Mouse (Mus musculus): ENCODE data around the gene Aldh1a3. TPM values are rescaled to one million over a fixed set of nuclear protein-coding genes. Genes with fewer than 3 reads are reported as not detected.

Aldh1a3 gene
- polyA plus RNA-seq, 1 experiment from 2014 or later: 2.5 TPM

DNA sequence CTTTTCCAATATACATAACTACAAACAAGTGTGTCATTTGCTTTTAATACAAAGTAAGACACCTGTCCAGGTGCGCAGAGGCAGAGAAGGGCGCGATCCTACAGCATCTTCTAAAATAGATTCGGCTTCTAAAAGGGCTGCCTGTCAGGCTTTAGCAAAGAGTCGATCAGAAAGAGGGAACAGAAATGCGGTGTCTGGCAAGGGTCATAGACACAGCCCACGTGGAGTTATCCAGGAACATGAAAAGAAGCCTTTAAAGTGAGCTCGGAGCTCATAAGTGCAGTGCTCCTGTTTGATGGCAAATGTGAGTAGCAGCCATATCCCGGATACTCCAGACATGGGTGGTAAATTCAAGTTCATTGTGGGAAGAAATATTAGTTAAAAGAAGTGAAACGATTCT, 78.7 kb downstream of the Aldh1a3 start:
- Histone ChIP-seq H3K4me2 (replicated peaks) (no peak overlapping the region), H3K9me3 (ENCODE audit: control insufficient read depth, low read length) (no peaks in the 10 kb centered on the region), H3K9ac (no peak overlapping the region), H3K27me3 (ENCODE audit: control insufficient read depth, insufficient read depth, low read length) (no peaks in the 10 kb centered on the region), H3K27ac (no peak overlapping the region), H3K4me3 (replicated peaks; ENCODE audit: low read length) (no peak overlapping the region), H3K36me3 (replicated peaks; ENCODE audit: control insufficient read depth, insufficient read depth) (no peaks in the 10 kb centered on the region), H3K4me1 (replicated peaks; ENCODE audit: control insufficient read depth, insufficient read depth, low read length) (peaks cover 9% of the 10 kb centered on the region)
- 91% methylated on average over 10 of the region's 10 CpGs for WGBS
- DNase-seq (ENCODE audit: low spot score) (no peak), ATAC-seq (ENCODE audit: low FRiP score) (no peak)

DNA sequence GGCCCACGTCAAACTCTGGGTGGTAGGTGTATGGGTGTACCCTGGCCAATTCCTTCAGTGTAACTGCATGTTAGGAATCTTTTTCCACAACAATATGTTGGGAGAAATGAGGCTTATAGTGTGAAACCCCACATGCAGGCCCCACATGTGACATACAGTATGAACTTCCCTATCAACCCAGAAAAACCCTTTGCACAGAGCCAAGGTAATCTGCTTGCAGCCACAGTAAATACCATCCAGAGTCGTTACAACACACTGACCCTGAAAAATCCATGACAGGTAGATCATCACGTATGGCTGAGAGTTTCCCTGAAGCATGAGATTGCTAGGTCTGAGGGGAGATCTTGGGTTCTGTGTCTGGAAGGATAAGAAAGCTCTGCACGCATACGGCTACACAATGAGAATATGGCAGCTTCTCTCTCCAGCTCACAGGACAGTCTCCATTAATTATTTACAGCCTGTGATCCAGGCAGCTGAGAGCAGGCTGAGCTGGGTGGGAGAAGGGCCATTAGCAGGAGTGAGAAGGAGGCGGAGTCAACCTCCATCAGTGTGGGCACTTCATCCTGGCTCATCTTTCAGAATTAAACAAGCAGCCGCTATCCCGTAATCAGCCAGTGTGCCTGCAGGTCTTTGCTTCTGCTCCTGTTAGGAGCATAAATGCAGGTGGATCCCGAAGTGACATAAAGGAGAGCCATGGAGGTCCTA, 80.2 kb downstream of the Aldh1a3 start:
- WGBS: 38% methylated on average over 9 of the region's 9 CpGs
- no peaks in the 10 kb centered on the region for H3K9me3 ChIP-seq (ENCODE audit: control insufficient read depth, low read length)
- no peaks in the 10 kb centered on the region for H3K36me3 ChIP-seq (replicated peaks; ENCODE audit: control insufficient read depth, insufficient read depth)
- peak overlapping the region; percentile 28 for H3K4me2 ChIP-seq (replicated peaks)
- DNase-seq (ENCODE audit: low spot score) (no peak), ATAC-seq (ENCODE audit: low FRiP score) (peak; percentile 86; the same call in 1 of the 2 replicates)
- no peaks in the 10 kb centered on the region for H3K27me3 ChIP-seq (ENCODE audit: control insufficient read depth, insufficient read depth, low read length)
- H3K27ac ChIP-seq: peak overlapping the region; percentile 72
- peaks cover 9% of the 10 kb centered on the region for H3K4me1 ChIP-seq (replicated peaks; ENCODE audit: control insufficient read depth, insufficient read depth, low read length)
- peak overlapping the region; percentile 28 for H3K9ac ChIP-seq
- H3K4me3 ChIP-seq (replicated peaks; ENCODE audit: low read length): no peak overlapping the region

DNA sequence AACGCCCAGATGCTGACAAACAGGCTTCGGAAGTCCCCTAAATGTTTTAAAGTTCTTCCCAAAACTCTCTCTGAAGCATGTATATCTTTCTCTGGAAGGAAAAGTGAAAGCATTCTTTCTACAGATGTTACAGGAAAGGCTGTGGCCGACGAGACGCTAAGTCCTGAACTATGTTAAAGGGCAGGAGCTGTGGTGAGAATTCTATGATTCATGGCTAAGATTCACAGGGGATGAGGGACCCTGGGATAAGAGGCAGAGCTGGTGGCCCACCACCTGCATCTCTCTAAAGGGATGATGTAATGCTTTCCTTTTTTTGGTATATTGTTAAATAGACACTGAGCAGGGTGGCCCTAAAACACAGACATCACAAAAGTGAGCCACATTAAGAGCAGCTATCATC, 84.0 kb downstream of the Aldh1a3 start:
- H3K4me1 ChIP-seq (replicated peaks; ENCODE audit: control insufficient read depth, insufficient read depth, low read length): peaks cover 12% of the 10 kb centered on the region

DNA sequence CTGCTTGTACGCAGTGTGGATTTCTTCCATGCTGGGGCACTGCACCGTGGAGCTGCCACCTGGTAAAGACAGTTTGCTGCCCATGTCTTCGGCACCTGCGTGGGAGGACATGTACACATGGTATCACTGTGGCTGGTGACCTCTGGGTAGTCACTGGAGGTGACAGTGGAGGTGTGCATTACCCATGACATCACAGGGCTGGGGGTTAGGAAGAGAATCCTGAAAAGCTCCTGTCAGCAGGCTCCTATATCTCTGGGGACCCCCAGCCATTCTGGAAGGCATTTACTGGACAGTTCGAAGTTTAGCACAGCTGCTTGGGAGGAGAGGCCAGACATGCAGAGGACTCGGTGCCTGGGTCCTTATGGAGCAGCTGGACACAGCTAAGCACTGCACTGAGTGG, 84.5 kb downstream of the Aldh1a3 start:
- Histone ChIP-seq H3K4me2 (replicated peaks) (no peak overlapping the region), H3K9ac (no peak overlapping the region), H3K4me1 (replicated peaks; ENCODE audit: control insufficient read depth, insufficient read depth, low read length) (peaks cover 12% of the 10 kb centered on the region), H3K4me3 (replicated peaks; ENCODE audit: low read length) (no peak overlapping the region), H3K9me3 (ENCODE audit: control insufficient read depth, low read length) (no peaks in the 10 kb centered on the region), H3K27me3 (ENCODE audit: control insufficient read depth, insufficient read depth, low read length) (no peaks in the 10 kb centered on the region), H3K27ac (no peak overlapping the region), H3K36me3 (replicated peaks; ENCODE audit: control insufficient read depth, insufficient read depth) (no peaks in the 10 kb centered on the region)
- DNase-seq (ENCODE audit: low spot score) (no peak), ATAC-seq (ENCODE audit: low FRiP score) (no peak)
- 78% methylated on average over 6 of the region's 6 CpGs for WGBS

More for the DNA sequence above, 84.0 kb downstream of the Aldh1a3 start:
- Histone ChIP-seq H3K9me3 (ENCODE audit: control insufficient read depth, low read length) (no peaks in the 10 kb centered on the region), H3K4me3 (replicated peaks; ENCODE audit: low read length) (no peak overlapping the region), H3K36me3 (replicated peaks; ENCODE audit: control insufficient read depth, insufficient read depth) (no peaks in the 10 kb centered on the region), H3K27me3 (ENCODE audit: control insufficient read depth, insufficient read depth, low read length) (no peaks in the 10 kb centered on the region), H3K27ac (no peak overlapping the region), H3K9ac (no peak overlapping the region), H3K4me2 (replicated peaks) (no peak overlapping the region)
- WGBS: 88% methylated on average over 5 of the region's 5 CpGs
- DNase-seq (ENCODE audit: low spot score) (no peak), ATAC-seq (ENCODE audit: low FRiP score) (no peak)

DNA sequence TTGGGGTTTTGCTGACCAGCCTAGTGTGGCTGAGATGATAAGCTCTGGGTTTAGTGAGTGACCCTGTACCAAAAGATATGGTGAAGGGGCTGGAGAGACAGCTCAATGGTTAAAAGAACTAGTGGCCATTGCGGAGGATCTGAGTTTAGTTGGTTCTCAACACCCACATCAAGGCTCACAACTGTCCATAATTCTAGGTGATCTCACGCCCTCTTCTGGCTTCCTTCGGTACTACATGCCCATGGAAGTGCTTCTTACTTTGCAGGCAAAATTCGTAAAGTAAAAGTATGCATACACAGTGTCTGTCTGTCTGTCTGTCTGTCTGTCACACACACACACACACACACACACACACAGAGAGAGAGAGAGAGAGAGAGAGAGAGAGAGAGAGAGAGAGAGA, 85.0 kb downstream of the Aldh1a3 start:
- no peaks in the 10 kb centered on the region for H3K36me3 ChIP-seq (replicated peaks; ENCODE audit: control insufficient read depth, insufficient read depth)
- 35% methylated on average over 4 of the region's 4 CpGs for WGBS
- H3K27me3 ChIP-seq (ENCODE audit: control insufficient read depth, insufficient read depth, low read length): no peaks in the 10 kb centered on the region
- no peak overlapping the region for H3K27ac ChIP-seq
- ATAC-seq (ENCODE audit: low FRiP score) (no peak), DNase-seq (ENCODE audit: low spot score) (peak; percentile 57)
- H3K4me3 ChIP-seq (replicated peaks; ENCODE audit: low read length): no peak overlapping the region
- H3K4me2 ChIP-seq (replicated peaks): no peak overlapping the region
- no peak overlapping the region for H3K9ac ChIP-seq
- peaks cover 9% of the 10 kb centered on the region for H3K4me1 ChIP-seq (replicated peaks; ENCODE audit: control insufficient read depth, insufficient read depth, low read length)
- no peaks in the 10 kb centered on the region for H3K9me3 ChIP-seq (ENCODE audit: control insufficient read depth, low read length)

Small RNA genes within 50 kb of the gene (microRNA-seq; reads per million reads assigned to microRNA genes)
- gene Mir7057: not detected

Other genes starting within 250 kb of the Aldh1a3 start
- gene Gm10974, start 61.6 kb downstream of the Aldh1a3 start, polyA plus RNA-seq (2014; fragmentation: Nextera tagmentation; extraction: Ambion mirVana): not detected in 2 replicates
- gene Lrrk1, start 39.2 kb downstream of the Aldh1a3 start, polyA plus RNA-seq (2014; fragmentation: Nextera tagmentation; extraction: Ambion mirVana): 4.0 and 4.7 TPM in 2 replicates

All from hindbrain, embryonic 14.5 days (tissue).